Mouse (Mus musculus): Measurements from ENCODE around the gene Kcnab2.
A peak's percentile ranks its signal among the peaks of the same experiment; 100 is the strongest.

The Kcnab2 gene

DNA sequence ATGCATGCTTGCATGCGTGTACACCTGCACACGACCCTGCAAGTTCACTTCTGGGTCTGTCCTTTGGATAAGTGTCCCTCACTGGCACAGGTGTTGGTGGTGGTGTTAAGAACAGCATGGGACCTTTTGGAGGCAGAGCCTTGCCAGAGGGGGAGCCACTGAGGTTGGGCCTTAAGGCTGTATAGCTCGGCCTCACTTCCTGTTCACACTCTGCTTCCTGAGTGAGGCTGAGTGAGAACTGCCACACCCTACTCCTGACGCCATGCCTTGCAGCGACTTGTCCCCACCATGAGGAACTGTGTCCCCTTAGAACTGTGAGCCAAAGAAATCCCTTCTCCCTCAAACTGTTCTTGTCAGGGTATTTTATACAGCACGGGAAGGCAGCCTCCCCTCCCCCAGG lies 26.3 kb downstream of the Kcnab2 start:
- DNase-seq (ENCODE audit: low spot score), result no peak

DNA sequence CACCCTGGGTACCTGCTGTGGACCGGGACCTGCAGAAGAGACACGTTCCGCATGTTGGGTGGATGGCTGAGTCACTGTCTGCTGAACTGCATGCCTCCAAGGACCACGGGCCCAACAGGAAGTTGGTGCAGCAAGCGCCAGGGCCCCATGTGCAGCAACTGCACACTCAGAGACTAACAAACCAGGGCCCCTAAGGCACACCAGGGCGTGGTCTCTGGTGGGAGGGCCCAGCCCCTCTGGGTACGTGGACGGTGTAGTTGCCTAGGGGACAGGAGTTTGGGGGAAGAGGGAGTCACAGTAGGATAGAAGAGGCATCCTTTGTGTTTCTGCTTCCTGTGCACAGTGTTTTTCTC lies 29.0 kb downstream of the Kcnab2 start:
- DNase-seq (ENCODE audit: low spot score), result no peak

DNA sequence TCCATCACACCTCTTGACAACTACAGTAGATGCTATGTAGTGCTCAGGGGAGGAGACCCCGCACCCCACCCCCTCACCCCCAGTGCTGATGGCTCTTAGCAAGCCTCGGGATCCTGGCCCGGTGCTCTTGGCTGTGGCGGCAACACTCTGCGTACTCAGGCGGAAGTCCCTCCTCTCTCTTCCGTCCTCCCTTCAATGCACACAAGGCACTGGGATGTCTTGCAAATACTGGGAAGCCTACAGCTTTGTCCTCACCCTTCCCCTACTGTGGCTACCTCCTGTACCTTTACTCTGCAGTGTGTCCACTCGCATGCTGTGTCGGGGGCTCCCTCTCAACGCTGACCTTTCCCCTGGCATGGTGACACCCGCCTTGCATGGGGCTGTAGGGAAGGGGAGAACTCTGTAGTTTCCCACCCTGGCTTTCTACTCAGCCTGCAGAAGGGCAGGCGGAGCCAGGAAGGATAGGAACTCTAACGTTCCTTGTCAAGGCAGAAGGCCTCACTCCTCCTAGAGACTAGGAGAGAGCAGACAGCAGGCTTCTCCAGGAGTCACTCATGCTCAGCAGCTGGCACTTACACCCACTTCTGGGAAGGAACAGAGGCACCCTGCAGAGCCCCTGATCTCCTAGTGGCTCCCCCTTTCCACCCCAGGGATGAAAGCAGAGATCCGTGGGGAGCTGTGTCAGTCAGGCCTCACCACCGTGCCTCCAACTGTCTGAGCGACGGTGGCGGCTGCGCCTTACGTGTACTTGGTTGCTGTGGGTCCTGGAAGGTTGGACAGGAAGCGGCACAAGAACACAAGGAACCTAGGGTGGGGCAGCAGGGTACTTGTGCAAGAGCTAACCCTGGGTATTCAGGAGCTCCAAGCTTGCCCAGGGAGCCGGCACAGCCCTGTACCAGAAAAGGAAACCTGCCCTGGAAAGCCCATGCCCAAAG lies 29.7 kb downstream of the Kcnab2 start:
- DNase-seq (ENCODE audit: low spot score), result no peak

DNA sequence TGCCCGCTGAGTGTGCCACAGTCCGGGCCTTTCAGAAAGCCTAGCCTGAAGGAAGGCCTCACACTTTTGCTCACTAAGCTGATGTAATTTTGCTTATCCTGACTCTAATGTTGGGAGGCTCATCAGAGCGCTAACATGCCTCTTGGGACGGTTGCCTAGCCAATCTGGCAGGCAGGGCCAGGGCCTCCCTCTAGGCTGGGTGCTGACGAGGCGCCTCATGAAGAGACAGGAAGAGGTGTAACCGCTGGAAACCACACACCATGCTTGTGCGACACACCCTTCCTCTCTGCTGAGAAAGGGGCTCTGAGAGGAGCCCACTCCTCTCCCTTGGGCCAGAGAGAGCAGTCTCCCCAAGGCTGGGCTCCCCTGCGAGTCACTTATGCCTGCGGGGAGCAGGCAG lies 31.5 kb downstream of the Kcnab2 start:
- no peak for DNase-seq (ENCODE audit: low spot score)

DNA sequence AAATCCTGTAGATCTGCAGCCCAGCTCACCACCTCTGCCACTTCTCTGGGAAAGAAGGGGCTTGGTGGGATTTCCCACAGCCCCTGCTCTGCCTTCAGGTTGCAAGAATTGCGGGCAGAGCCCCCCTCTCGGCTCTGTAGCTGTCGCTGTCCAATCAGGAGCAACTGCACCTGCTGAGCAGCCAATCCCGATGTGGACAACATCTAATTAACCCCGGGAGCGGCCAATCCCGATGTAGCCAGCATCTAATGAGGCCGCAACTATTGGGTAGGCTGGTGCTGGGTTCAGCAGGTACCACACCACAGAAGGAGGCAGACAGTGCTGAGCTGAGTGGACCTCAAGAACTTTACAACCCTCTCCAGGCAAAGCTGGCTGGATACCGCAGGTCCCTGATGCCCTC lies 36.1 kb downstream of the Kcnab2 start:
- no peak for DNase-seq (ENCODE audit: low spot score)

DNA sequence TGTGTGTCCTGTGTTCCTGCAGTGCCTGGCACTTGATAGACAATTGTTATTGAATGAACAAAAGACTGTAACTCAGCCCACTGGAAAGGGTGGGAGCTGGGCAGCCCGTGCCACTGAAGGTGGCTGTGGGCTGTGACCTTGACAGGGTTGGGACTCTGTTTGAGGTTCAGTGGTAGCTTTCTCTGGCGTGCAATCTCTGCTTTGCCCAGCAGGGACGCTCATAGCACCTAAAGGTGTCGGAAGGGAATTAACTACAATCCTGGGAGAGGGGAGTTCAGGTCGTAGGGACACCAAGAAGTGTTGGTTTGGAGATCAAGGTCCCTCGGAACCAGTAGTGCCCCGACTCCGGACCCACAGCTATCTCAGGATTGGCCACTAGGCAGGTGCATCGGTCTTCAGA lies 36.8 kb downstream of the Kcnab2 start:
- DNase-seq (ENCODE audit: low spot score), result no peak

DNA sequence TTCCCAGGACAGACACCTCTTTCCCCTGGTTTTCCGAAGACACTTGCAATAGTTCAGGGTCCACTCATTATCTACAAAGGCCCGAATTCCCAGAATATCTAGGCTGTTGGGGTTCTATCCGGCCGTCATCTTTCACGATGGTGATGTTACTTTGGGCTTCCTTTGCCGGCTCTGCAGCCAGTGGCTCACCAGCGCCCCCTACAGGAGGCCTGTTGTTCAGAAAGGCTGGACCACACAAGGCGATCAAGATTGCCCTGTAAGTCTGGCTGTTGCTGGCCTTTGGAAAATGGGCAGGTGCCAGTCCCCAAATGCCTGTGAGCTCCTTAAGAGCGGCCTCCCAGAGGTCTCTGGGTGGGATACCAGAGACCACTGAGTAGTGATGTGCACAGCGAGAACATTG lies 42.4 kb downstream of the Kcnab2 start:
- DNase-seq (ENCODE audit: low spot score), result peak; percentile 35

DNA sequence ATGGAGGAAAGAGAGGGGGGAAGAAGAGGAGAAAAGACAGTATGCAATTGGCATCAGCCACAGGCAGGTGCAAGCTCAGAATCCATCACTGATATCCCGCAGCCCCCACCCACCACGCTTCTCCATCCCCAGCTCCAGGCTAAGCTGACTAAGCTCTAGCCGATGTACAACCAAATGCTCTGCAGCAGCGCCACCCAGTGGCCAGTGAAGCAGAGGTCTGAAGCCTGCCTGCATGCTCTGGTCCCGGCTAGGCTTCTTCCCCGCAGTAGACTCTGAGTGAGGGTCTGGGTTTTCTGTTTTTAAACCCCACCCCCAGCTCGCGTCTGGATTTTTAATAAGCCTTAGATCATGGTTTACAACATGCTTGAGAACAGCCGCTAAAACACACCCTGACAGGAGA lies 42.8 kb downstream of the Kcnab2 start:
- peak; percentile 66 for DNase-seq (ENCODE audit: low spot score)

DNA sequence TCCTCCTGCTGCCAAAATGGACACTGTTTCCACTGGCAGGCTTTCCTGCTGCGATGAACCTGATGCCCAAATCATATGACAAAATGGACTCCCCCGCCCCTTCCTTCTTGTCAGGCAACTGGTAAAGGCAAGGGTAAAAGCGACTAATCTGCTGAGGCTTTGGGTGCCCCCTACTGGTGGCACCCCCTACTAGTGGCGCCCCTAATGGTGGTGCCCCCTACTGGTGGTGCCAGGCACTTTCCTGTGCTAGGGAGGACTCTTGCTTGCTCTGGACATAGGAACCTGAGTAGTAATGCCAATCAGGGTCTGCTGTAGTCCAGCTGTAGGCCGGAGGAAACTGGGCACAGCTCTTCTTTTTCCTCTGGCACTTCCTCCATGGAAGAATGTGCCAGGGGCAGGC lies 45.4 kb downstream of the Kcnab2 start:
- DNase-seq (ENCODE audit: low spot score), result no peak

DNA sequence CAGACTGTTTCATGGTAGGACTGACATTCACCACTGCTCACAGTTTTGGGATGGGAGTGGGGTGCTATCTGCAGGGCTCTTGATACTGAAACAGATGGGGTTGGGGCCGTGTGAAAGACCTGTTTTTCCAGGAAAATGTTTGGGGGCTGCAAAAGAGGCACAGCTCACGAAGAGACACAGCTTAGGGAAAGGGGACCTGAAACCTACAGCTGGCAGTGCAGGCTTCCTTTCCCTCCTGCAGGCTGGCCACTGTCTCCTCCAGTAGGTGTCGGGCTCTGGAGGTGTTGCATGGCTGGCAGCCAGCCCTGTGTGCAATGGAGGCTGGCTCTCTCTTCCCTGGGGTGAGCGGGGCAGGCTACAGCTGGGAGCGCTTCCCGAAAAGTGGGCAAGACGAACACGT lies 49.4 kb downstream of the Kcnab2 start:
- DNase-seq (ENCODE audit: low spot score), result no peak

DNA sequence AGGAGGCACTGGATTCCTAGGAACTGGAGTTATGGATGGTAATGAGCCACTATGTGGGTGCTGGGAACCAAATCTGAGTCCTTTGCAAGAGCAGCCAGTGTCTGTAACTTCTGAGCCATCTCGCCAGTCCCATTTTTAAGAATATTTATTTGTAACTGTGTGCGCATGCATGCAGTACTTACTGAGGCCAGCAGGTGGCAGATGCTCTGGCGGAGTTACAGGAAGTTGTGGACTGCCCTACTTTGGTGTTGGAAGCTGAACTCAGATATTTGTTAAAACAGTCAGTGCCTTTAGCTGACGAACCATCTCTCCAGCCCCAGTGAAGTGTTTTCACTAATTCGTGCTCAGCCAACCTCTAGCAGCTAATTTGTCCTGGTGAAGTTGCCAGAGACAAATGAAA lies 52.7 kb downstream of the Kcnab2 start:
- DNase-seq (ENCODE audit: low spot score), result no peak

DNA sequence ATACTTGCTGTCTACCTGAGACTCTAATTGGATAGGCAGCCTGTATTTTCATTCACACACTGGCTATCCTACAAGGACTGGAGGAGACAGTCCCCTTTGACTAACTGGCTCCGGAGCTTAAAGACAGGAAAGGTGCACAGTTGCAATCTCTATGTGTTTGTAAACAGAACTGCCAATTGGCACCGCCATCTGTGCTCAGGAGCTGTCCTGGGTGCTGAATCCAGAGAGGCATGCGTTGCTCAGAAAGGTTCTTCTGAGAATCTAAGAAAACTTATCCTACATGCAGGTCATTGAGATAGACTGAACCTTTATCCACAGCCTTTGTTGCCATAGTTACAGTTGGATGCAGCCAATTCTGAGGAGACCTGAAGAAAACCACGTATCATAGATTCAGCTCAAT lies 53.3 kb downstream of the Kcnab2 start:
- no peak for DNase-seq (ENCODE audit: low spot score)

DNA sequence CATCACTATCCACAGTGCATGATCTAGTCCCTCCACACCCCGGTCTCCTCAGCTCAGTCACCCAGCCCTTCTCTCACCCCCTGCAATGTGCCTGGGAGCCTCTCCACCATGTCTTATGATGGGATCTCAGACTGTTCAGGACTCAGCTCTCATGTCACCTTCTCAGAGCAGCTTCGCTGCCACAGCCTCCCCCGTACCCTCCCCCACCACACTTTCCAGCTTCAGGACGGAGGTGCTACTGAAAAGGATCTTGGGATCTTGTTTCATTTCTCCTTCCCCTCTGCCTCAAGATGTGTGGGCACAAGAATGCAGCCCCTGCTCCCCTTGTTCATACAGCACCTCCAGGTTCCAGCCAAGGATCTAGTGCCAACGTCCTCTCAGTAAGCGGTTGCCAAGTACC lies 54.1 kb downstream of the Kcnab2 start:
- DNase-seq (ENCODE audit: low spot score), result no peak

DNA sequence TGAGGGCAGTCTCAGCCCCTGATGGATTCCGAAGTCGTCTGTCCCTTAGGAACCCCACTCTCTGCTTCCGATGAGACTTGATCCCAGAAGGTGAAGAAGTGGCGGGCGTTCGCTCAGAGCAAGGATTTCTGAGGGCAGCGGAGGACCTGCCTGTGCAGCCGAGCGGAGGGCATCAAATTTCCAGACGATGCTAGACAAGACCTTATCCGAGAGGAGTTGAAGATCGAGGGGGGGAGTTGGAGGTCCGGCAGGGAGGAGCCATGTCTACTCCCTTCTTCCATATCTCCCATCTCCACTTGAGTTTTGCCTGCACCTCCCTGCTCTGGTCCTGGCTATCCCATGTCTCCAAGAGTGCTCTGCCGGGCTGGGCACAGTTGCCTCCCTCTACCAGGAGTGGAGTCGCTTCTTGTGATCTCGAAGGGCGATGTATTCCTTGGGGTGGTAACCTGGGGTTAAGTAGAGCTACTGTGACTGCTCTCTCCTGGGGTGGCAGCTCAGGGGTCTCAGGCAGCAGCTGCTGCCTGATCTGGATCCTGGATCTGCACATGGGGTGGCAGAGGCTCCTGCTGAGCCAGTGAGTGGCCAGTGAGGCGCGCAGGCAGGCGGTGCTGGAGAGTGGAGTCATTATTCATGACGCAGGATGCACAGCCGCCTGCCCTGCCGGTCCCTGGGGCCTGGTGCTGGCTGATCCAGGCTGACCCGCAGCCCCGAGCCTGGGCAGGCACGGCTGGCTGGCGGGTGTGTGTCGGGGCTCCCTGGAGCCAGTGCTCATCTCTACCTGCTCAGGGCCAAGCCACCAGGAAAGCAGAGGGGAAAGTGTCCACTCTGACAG lies 59.2 kb downstream of the Kcnab2 start:
- no peak for DNase-seq (ENCODE audit: low spot score)

DNA sequence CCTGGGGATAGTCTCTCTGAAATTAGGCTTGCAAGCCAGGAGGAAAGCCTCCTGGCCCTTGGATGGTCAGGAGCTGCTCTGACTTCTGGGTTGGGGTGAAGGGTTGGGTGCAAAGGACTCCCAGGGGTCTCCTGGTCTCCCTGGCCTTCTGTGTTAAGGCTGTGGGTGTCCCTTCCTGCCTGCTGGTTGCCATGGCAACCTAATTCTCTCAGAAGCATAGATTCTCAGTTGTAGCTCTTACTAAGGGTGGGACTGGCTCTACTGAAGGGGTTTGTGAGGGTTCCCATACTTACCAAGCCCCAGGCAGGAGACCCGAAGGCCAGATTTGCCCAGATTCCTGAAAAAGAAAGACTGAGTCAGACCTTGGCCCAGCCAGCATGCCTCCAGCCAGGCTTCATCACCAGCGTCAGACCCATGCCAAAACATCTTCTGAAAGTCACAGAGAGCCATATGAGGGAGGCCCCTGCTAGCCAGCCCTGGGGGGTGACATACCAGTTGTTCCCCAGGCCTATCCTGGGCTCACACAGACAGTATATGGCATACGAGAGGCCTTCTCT lies 65.1 kb downstream of the Kcnab2 start:
- no peak for DNase-seq (ENCODE audit: low spot score)

DNA sequence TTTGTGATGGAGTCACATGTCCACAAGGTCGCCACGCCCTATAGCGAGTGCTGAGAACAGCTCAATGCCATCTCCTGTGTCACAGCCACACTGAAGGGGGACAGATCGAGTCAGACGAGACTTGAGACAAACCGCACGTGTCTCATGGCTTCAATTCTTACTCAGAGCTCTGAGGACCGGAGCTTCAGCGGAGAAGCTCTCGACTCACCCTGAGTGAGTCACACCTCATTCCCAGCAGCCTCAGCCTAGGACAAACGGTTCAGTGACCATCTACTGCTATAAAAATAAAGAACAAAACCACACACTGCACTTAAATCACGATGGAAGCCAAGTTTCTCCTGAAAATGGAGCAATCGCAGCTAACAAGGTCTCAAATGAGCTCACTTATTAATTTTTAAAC lies 66.7 kb downstream of the Kcnab2 start:
- no peak for DNase-seq (ENCODE audit: low spot score)

DNA sequence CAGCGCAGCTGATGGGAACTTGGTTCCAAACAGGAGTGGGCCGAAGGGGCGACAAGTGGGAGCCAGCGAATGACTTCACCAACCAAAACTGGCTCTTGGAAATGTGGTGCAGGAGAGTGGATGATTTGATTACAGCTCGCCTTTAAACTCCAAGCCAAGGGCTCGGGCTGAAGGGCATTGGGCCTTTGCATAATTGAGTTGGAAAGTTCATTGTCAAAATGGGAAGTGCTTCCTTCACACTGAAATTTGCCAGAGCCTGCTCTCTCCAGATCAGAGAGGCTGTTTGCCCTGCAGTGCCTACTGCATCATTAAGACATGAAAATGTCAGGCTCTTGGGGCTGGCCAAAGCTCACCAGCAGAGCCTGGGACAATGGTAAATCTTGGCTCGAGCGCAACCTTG lies 71.1 kb downstream of the Kcnab2 start:
- DNase-seq (ENCODE audit: low spot score), result no peak

DNA sequence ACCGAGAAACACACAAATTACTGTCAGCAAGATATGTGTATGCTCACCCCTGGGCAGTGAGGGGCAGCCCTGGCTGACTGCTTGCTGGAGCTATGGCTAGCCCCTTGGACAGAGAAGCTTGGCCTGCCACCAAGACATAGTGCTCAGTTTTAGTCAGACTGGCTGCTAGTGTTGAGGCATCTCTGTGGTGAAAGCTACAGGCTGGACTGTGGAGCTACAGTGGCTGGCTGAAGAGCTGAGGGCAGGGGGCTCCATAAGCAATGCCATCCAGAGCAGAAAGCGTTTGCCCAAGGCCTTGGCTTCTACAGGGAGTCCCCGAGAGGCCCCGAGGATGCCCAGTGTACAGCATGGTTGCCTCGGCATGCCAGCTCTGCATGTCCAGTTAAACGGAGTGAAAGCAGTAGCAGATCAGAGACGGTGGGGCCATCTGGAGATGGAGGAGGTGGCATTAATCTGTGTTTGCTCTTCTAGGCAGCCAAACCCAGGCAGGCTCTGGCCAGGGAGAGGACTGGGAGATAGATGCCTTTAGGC lies 71.9 kb downstream of the Kcnab2 start:
- DNase-seq (ENCODE audit: low spot score), result no peak

DNA sequence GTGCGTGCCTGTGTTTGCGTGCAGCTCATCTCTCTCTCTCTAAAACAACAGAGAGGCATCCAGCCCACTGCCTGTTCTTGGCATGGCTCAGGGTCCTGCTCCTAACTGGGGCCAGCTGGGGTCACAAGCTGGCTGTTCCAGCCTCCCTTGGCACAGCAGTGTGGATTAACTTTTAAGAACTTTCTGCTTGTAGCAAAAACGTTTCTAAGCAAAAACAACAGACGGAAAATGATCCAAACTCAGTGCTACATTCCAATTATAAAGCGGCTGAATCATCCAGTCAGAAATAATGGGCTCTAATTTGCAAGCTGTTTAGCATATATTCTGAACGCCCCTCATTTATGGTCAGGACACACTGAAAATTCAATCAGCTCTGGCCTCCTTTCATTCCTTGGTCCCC lies 72.5 kb downstream of the Kcnab2 start:
- no peak for DNase-seq (ENCODE audit: low spot score)

DNA sequence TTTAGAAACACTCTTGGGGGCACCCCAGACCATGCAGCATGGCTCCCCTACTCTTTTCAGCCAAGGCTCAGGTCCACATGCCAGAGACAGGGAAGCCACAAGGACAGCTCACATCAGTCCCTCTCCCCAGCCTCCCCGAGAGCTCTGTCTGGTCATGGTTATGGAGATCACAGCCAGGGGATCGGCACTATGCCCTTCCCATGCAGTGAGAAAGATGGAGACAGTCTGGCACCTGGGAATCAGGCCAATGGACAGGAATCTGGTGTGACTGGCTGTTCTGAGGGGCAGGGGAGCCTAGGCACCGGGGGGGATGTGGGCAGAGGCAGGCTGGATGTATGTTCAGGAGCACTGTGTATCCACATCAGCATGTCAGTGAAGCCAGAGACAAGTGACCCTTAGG lies 78.7 kb downstream of the Kcnab2 start:
- DNase-seq (ENCODE audit: low spot score), result no peak

DNA sequence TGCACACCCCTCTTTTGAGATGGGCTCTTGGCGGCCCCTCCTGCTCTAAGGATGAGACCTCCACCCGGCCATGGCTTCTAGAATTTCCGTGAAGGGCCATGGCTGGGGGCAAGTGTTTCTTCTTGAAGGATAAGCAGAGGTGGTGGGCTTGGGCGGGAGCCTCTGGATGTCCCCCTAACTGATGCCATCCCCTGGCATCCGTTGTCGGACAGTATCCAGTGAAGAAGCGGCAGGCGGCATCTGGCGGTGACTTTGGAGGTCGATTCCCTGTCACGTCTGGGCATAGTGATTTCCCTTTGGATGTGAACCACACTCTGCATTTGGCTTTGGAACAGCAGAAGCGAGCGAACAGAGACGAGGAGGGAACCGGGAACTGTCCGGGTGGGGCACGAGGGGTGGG lies 85.0 kb downstream of the Kcnab2 start:
- no peak for DNase-seq (ENCODE audit: low spot score)

DNA sequence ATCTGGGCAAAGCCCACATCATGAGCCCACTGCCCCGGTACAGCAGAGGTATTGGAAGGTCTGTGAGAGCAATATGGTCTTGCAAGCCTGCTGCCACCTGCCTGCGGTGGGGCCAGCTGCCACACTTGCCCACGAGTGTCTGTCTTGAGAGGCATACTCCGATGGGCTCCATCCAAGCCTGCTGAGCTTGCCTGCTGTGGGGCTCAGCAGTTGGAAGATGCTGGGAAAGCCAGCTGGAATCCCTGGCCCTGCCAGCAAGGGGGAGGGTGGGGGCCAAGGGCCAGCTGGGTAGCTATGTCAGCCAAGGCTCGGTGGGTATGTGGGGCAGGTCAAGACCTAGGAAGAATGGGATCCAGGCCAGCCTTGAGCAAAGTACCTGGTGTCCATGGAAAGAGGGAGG lies 85.5 kb downstream of the Kcnab2 start:
- DNase-seq (ENCODE audit: low spot score), result no peak

DNA sequence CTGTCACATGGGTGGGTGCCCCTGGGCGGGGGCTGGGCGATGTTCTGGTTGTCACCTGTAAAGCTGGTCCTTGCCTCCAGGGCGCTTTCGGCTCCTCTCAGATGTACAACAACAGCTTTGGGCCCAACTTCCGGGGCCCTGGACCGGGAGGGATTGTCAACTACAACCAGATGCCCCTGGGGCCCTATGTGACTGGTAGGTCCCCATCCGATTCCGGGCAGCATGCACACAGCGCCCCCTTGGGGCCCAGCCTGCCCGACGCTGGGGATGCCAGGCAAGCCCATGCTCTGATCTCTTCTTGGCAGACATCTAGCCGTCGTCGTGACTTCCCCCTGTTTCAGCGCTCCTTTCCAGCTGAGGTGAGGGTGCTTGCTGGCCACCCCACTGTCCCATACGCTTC lies 92.0 kb downstream of the Kcnab2 start:
- DNase-seq (ENCODE audit: low spot score), result no peak
